Mouse (Mus musculus): ENCODE data around the gene Mafg. TPM values are rescaled to one million over a fixed set of nuclear protein-coding genes. Genes with fewer than 3 reads are reported as not detected.

Gene Mafg
- polyA plus RNA-seq, 1 experiment from 2014 or later, result 31.2 TPM

DNA sequence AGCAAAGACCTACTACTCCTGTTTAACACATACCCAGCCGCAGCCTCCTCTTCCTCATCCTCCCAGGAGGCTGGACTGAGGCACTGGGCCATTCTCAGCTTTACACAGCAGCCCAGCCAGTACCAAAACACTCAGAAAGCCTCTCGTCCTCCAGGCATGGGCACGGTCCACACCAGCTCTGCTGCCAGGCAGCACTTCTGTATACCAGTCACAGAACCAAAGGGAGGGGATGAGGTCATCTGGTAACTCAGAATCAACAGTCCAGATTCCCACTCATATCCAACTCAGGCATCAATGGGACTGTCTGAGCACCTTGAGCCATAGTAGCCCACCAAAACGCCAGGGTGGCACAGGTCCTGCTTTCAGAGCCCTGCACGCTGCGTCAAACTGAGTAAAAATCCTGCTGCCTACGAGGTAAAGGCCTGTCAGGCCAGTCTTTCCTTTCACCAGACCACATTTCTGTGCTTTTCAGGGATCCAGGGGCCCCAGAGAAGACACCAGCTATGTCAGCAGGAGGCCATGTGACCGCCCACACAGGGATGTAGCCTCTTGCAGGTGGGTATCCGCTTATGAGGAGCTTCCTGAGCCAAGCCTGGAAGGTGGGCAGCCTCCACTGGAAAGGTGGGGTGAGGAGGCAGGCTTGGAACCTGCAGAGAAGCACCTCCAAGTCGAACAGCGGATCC, 6.5 kb downstream of the Mafg start:
- no peaks in the 10 kb centered on the region for H3K9me3 ChIP-seq
- 92% methylated on average over 11 of the region's 11 CpGs for WGBS
- no peak overlapping the region for H3K27ac ChIP-seq
- no peak overlapping the region for H3K4me3 ChIP-seq (replicated peaks)
- H3K36me3 ChIP-seq, result peaks cover 40% of the 10 kb centered on the region
- peaks cover 47% of the 10 kb centered on the region for H3K4me1 ChIP-seq (replicated peaks)
- no peak overlapping the region for H3K4me2 ChIP-seq (replicated peaks)
- no peak for ATAC-seq
- H3K9ac ChIP-seq (replicated peaks), result no peak overlapping the region; the same call in 1 of the 2 replicates
- H3K27me3 ChIP-seq, result no peaks in the 10 kb centered on the region

DNA sequence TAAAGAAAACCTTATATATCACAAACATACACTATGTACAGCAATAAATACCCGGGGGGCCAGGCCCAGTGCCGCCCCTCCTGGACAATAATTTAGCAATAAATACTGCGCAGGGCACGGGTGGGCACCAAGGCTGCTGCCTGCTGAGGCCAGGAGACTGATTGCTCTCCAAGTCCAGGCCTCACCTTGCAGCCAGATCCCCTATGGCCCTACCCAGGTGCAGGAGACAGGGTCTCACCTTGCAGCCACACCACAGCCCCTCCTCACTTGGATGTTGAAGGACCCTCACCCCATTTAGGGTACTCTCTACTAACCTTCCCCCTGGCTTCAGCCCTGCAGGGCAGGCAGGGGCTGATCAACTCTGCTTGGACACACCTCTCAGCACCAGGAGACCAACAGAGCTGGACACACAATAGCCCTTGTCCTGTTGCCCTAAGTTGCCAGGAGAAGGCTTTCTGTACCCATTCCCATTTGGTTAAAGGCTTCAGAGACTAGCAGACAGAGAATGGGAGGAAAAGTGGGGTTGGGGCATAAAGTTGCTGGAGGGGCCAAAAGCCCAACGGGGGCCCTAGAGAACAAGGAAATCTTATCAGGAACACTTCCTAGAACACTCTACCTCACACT, 8.1 kb downstream of the Mafg start, which contains the start of gene Sirt7:
Gene Sirt7 (minus strand): TSS at position 89 of the 624 bp plus-strand sequence.
- Histone ChIP-seq H3K27me3 (no peaks in the 10 kb centered on the region), H3K27ac (peak within 1 kb of the TSS; percentile 87), H3K36me3 (peaks cover 56% of the 10 kb centered on the region), H3K4me1 (replicated peaks) (peaks cover 31% of the 10 kb centered on the region), H3K4me2 (replicated peaks) (peak within 1 kb of the TSS; percentile 99), H3K9ac (replicated peaks) (peak within 1 kb of the TSS; percentile 88), H3K9me3 (no peaks in the 10 kb centered on the region), H3K4me3 (replicated peaks) (peak within 1 kb of the TSS; percentile 99)
- WGBS, result 19% methylated on average over 5 of the region's 5 CpGs
- ATAC-seq, result peak; percentile 66

DNA sequence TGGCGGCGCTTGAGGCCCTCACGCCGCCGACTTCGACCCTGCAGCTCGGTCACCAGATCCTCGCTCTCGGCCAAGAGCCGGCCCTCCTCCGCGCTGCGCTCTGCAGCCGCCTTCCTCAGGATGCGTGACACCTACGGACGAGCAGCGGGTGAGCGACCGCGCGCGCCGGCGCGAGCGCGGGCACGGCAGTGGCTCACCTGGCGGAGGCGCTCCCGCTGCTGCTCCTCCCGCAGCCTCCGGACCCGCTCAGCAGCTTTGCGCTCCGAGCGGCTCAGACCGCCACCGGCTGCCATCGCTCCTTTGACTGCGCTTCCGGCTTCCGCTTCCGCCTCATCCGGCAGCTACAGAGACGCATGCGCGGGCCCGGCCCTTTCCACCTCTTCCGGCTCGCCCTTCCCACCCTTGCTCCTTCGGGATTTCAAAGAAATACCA, 8.7 kb downstream of the Mafg start:
- peaks cover 26% of the 10 kb centered on the region for H3K4me1 ChIP-seq (replicated peaks)
- H3K9ac ChIP-seq (replicated peaks), result peak overlapping the region; percentile 88
- no peaks in the 10 kb centered on the region for H3K9me3 ChIP-seq
- H3K36me3 ChIP-seq, result peaks cover 61% of the 10 kb centered on the region
- peak overlapping the region; percentile 99 for H3K4me3 ChIP-seq (replicated peaks)
- H3K27me3 ChIP-seq, result no peaks in the 10 kb centered on the region
- peak; percentile 87 for ATAC-seq
- H3K4me2 ChIP-seq (replicated peaks), result peak overlapping the region; percentile 99
- under 1% methylated on average over 52 of the region's 53 CpGs for WGBS
- peak overlapping the region; percentile 87 for H3K27ac ChIP-seq

DNA sequence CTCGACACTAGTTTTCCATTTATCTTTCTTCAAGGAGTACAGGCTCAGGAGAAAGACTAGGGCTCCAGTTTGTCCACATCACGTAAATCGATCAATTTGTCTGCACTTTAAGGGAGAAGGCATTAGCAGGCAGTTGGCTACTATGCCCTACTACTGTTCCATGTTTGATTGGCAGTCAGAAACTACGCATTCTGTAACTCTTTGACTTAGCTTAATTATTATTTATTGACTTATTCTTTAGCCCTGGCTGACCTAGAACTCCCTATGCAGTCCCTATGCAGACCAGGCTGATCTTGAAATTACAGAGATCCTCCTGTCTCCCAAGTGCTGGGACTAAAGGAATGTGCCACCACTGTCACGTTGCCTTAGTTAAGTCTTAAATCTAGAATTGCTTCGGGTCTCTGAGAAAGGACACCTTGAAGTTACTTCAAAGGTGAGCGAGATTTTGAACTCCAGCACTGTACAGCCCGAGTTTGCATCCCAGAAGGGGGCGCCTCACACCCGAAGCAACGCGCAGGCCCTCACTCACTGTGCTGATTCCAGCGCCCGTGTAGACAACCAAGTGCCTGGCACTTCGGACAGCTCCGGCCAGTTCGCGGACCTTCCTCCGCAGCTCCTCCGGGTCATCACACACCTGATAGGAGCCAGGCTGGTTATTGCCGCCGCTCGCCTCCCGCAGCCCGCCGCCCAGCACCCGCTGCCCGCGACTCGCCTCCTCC, 9.3 kb downstream of the Mafg start:
- Histone ChIP-seq H3K9me3 (no peaks in the 10 kb centered on the region), H3K27me3 (no peaks in the 10 kb centered on the region), H3K4me1 (replicated peaks) (peaks cover 21% of the 10 kb centered on the region), H3K27ac (peak overlapping the region; percentile 87), H3K9ac (replicated peaks) (peak overlapping the region; percentile 88), H3K36me3 (peaks cover 61% of the 10 kb centered on the region), H3K4me3 (replicated peaks) (peak overlapping the region; percentile 99), H3K4me2 (replicated peaks) (peak overlapping the region; percentile 99)
- ATAC-seq, result peak; percentile 59
- 14% methylated on average over 29 of the region's 30 CpGs for WGBS

DNA sequence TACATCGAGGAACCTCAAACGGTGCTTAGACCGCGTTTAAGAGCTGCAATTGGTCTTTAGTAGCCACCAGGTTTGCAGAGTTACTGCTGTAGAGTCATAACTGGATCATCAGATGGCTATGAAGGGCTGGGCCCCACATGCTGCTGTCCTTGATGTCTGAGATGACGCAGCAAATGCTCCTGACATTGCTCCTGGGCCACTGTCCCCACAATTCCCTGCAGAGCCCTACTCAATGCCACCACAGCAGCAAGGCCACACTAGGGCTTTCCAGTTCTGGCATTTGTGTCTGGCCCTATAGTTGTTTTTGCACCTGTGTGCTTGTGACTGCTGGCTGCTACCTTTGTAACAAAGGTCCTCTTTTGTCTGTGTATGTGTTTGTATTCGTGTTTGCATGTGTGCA, 10.6 kb downstream of the Mafg start:
- Histone ChIP-seq H3K4me2 (replicated peaks) (no peak overlapping the region), H3K9me3 (no peaks in the 10 kb centered on the region), H3K9ac (replicated peaks) (no peak overlapping the region), H3K4me3 (replicated peaks) (0 out of 2 replicates have a peak overlapping the region, but pooled peaks have one; percentile 99), H3K36me3 (peaks cover 64% of the 10 kb centered on the region), H3K4me1 (replicated peaks) (peaks cover 21% of the 10 kb centered on the region), H3K27ac (no peak overlapping the region), H3K27me3 (no peaks in the 10 kb centered on the region)
- WGBS, result 93% methylated on average over 6 of the region's 6 CpGs
- no peak for ATAC-seq

DNA sequence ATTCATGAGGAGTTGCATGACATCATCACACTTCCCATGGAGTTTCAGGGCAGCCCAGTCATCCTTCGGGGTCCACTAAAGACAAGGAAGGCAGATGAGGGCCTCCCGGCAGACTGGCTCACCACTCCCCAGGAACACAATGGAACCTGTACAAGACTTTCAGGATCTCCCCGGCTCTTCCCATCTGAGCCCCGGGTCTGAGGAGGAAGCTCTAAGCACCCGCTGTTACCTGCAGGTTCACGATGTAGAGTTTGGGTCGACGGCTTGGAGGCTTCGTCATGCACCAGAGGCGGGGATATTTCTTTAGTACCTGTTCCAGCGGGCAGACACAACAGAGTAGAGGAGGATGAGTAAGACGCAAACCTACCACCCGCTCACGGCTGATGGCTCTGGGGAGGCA, 13.2 kb downstream of the Mafg start:
- H3K36me3 ChIP-seq, result peaks cover 51% of the 10 kb centered on the region
- no peaks in the 10 kb centered on the region for H3K27me3 ChIP-seq
- ATAC-seq, result no peak
- H3K4me2 ChIP-seq (replicated peaks), result no peak overlapping the region
- H3K27ac ChIP-seq, result no peak overlapping the region
- H3K9ac ChIP-seq (replicated peaks), result no peak overlapping the region
- no peaks in the 10 kb centered on the region for H3K9me3 ChIP-seq
- H3K4me1 ChIP-seq (replicated peaks), result peaks cover 36% of the 10 kb centered on the region
- 91% methylated on average over 14 of the region's 14 CpGs for WGBS
- H3K4me3 ChIP-seq (replicated peaks), result no peak overlapping the region

DNA sequence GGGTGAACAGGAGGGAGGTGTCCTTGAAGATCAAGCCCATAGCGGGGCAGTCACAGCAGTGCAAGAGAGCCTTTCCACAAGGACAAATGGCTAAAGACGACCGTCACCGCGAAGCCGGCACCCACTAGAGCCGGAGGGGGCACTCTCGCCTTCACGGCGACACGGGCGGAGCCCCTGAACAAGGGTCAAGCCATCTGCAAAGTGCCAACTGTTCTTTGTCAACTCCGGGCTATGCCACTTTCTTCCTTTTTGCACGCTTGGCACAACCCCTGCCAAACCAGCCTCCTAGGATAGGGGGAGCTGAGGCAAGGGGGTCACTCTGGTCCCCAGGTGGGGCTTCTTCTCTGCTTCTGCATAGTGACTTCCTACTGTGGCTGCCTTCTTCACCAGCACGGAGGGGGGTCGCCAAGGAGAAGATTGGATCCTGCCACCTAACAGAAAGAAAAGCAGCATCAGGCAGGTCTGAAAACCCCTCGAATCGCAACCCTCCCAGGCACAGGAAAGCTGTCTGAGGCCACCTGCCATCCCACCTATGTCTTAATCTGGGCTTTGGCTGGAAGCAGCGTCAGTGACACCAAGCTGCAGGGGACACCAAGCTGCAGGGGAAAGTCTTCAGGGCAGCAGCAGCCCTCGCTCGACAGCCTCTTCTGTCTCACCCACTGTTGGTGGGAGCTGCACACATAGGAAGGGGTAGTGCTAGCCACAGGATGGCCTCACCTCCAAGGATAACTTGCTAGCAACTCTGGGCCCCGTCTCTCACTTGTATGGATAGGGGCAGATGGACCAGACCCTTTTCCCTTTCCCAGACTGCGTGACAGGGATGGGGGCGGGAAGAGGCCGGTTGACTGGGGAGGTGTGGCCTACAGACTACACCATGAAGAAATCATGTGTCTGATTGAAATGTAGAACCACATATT, 14.5 kb downstream of the Mafg start:
- Histone ChIP-seq H3K27me3 (no peaks in the 10 kb centered on the region), H3K9ac (replicated peaks) (no peak overlapping the region), H3K9me3 (no peaks in the 10 kb centered on the region), H3K4me2 (replicated peaks) (no peak overlapping the region), H3K4me3 (replicated peaks) (0 out of 2 replicates have a peak overlapping the region, but pooled peaks have one; percentile 70), H3K36me3 (peaks cover 61% of the 10 kb centered on the region), H3K27ac (peak overlapping the region; percentile 79; the same call in 1 of the 2 replicates), H3K4me1 (replicated peaks) (peaks cover 33% of the 10 kb centered on the region)
- whole genome bisulfite sequencing, result 94% methylated on average over 25 of the region's 25 CpGs
- no peak for ATAC-seq

DNA sequence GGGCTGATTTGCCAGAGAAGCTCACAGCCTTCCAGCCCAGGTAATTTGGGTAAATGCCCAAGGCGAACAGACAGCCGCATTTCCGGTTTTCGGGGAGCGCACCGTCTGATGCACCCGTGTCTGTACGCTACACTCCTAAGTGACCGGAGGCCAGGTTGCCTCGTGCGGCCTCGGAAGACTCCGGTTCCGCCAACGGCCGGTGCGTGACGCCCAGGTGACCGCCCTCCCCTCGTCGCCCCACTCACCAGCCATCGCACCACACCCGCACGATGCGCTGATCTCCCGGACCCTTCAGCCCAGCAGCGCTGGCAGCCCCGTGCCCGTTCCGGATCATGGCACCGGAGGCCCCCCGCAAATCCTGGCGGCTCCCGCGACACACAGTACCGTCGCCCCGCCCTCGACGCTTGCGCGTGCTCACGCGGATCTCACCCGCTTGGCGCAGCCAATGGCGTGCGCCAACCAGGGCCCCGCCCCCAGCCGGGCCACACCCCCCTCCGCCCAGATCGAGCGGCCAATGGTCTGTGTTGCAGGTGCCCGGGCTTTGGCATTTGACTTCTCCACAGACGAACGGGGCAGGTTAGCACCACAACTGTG, 15.8 kb downstream of the Mafg start, which contains the start of gene Pcyt2:
Gene Pcyt2 (minus strand): TSS at position 418 of the 594 bp plus-strand sequence.
- H3K9me3 ChIP-seq, result no peaks in the 10 kb centered on the region
- peak within 1 kb of the TSS; percentile 79 for H3K27ac ChIP-seq
- ATAC-seq, result peak; percentile 93
- peak within 1 kb of the TSS; percentile 71 for H3K4me2 ChIP-seq (replicated peaks)
- H3K36me3 ChIP-seq, result peaks cover 66% of the 10 kb centered on the region
- under 1% methylated on average over 56 of the region's 56 CpGs for WGBS
- peak within 1 kb of the TSS; percentile 70 for H3K4me3 ChIP-seq (replicated peaks)
- H3K4me1 ChIP-seq (replicated peaks), result peaks cover 26% of the 10 kb centered on the region
- no peaks in the 10 kb centered on the region for H3K27me3 ChIP-seq
- H3K9ac ChIP-seq (replicated peaks), result peak within 1 kb of the TSS; percentile 87

DNA sequence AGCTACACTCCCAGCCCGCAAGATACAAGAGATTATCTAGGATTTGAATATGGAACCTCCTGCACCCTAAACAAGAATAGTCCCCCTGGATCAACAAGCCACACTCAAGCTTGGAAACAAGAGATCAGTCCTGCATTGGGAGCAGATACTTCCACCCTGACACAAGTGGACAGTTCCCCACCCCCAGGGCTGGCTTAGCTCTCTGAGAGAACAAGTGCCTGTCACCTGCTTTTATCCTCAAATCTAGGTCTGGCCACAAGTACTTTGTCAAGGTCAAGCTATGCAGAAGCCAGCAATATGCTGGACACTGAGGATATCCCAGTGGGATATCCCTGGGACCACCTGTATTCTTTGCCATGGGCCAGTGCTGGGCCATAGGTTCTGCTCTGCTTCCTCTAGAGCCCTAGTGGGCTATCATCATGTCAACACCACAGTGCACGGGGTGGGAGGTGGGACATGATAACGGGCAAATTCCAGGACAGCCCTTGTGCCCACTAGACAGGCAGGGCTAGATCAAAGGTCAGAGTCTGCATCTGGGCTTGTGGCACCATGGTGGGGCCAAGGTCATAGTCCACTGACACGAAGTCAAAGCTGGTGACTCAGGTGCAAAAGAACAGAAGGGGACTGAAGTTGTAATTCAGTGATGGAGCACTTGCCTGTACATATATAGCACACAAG, 16.6 kb downstream of the Mafg start:
- H3K4me3 ChIP-seq (replicated peaks), result peak overlapping the region; percentile 70
- H3K36me3 ChIP-seq, result peaks cover 71% of the 10 kb centered on the region
- peaks cover 26% of the 10 kb centered on the region for H3K4me1 ChIP-seq (replicated peaks)
- no peaks in the 10 kb centered on the region for H3K9me3 ChIP-seq
- WGBS, result 44% methylated on average over 4 of the region's 4 CpGs
- peak overlapping the region; percentile 71 for H3K4me2 ChIP-seq (replicated peaks)
- H3K27ac ChIP-seq, result peak overlapping the region; percentile 79; the same call in 1 of the 2 replicates
- no peaks in the 10 kb centered on the region for H3K27me3 ChIP-seq
- ATAC-seq, result no peak
- peak overlapping the region; percentile 87 for H3K9ac ChIP-seq (replicated peaks)

DNA sequence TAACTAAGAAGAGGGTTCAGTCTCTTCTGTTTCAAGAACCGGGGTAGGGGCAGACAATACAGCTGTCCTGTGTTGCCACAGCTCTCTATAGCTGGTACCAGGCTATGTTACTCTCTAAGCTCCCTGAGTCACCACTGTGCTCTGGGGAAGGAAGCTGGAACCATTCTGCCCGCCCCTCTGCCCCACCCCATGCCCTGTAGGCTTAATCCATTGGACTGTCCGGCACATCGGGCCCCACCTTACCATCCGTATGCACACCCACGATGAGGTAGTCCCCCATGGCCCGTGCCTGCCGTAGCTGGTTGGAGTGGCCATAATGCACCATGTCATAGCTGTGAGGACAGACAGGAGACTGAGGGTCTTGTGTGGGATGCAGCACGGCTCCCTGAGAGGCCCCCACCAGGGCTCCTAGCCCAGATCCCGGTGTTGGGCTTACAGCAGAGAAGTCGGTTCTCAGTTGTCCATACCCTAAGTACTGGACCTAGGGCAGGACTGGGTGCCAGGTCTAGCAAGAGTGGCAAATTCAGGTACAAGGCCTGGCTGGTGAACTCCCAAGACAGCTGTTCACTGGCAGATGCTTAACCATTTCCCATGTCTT, 17.7 kb downstream of the Mafg start:
- Histone ChIP-seq H3K9me3 (no peaks in the 10 kb centered on the region), H3K27ac (no peak overlapping the region), H3K27me3 (no peaks in the 10 kb centered on the region), H3K36me3 (peaks cover 72% of the 10 kb centered on the region), H3K4me1 (replicated peaks) (peaks cover 26% of the 10 kb centered on the region), H3K4me3 (replicated peaks) (no peak overlapping the region), H3K9ac (replicated peaks) (no peak overlapping the region; the same call in 1 of the 2 replicates), H3K4me2 (replicated peaks) (0 out of 2 replicates have a peak overlapping the region, but pooled peaks have one; percentile 71)
- 90% methylated on average over 11 of the region's 11 CpGs for WGBS
- no peak for ATAC-seq
